Mouse (Mus musculus): ENCODE data around the gene Prkar1a. TPM values are rescaled to one million over a fixed set of nuclear protein-coding genes. Genes with fewer than 3 reads are reported as not detected.

Gene Prkar1a
- total RNA-seq, 2 experiments from 2014 or later = 629 to 659 TPM

DNA sequence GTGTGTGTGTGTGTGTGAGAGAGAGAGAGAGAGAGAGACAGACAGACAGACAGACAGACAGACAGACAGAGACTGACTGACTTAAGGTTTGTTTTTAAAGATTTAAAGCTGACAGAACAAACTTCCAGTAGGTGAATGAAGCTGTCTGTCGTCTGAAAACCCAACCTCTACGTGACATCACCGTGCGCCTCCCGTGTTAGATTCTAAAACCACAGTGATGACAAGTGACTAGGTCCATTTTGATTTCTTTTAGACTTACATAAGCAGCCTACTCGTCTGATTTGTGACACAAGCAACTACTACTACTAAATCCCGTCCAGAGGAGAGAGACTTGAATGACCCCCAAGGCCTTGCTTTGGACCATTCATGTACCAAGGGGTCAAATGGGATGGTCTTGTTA lies 24.5 kb downstream of the Prkar1a start:
- DNase-seq = no peak

DNA sequence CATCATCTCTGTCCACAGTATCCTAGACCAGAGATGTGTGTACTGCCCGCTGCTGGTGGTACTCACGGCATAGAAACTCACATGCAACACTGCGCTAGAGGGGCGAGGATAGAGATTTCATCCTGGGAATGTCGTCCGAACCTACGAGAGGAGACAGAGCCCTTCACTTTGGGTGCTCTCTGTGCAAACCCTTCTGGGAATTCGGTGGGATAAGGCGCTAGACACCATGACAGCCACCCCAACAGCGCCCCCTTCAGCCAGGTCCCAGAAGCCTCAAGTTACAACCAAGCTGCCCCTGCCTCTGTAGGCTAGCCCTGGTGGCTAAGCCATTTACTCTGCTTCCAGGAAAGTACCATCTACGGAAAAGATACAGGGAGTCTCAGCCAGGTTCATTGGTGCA lies 25.3 kb downstream of the Prkar1a start:
- no peak for DNase-seq

DNA sequence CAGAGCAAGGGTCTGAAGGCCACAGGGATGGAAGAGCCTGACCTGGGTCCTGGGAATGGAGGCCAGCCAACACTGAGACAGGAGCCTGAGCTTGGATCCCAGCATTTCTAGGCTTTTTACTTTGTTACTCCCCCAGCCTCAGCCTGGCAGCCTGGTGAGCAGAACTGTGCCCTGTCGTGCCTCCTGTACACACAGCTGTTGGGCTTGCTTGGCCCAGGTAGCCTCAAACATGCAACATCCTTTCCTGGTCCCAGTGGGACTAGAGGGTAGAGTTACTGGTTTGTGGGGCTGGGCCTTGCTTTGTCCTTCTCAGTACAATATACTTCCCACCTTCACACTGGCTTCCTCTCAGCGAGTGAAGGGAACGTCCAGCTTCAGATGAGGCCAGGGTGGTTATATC lies 26.0 kb downstream of the Prkar1a start:
- DNase-seq = no peak

DNA sequence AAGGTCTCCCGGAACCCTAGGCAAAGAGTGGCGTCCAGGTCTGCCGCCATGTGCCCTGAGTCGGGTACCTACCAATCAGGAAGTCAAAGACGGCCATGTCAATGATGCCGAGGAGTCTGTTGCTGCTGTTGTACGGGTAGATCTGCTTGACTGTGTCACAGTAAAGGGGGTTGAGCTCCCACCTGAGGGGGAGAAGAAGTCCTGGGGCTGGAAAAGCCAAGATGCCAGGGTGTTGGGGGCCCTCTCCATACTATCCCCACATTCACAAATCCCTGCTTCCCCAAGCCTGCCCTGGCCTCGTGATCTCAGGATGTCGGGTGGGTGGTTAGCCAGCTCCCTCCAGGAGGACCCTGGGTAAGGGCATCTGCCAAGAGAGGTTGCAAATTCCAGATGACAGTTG lies 26.6 kb downstream of the Prkar1a start:
- no peak for DNase-seq

DNA sequence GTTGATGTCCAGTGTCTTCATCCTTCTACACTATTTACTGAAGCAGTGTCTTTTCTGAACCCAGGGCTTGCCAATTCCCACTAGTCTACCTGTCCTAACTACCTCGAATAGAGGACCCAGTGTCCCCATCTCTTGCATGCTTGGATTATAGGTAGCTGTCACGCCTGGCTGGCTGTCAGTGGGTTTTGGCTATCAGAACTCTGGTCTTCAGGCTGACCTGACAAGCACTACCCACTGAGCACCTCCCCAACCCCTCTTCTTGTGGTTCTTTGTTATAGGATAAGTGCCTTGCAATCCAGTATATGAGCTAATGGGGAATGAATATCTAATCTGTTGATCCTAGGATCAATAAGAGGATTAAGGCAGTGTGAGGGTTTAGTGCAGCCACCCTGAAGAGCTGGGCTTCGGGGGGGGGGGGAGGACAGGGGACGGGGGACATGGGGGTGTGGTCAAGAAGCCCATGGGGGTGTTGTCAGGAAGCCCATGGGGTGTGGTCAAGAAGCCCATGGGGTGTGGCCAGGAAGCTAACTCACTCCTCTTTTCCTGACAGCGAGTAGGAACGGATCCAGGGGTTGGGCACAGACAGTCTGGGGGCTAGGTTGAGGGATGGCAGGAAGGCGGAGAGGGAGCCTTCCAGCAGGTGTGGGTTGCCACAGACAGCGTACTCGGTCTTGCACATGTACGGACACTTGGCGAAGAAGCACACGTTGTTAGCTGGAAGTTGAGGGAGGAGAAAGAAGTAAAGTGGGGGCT lies 27.6 kb downstream of the Prkar1a start:
- DNase-seq = no peak

DNA sequence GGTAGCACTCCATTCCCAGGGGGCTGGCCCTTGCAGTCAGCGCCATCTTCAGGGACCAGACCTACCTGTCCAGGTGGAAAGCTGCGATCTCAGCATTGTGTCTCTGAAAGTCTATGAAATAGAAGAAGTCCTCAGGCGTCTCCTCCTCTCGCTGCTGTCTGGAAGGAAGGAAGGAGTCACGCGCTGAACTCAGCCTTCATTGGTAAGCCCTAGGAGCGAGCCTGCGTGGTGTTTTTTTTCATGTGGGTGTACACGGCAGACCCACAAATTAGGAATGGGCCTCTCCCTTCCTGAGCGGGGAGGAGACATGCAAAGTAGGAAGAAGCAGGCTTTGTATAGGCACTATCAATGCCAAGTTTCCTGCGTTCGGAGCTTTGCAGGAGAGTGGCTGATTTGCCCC lies 29.1 kb downstream of the Prkar1a start:
- DNase-seq = no peak

DNA sequence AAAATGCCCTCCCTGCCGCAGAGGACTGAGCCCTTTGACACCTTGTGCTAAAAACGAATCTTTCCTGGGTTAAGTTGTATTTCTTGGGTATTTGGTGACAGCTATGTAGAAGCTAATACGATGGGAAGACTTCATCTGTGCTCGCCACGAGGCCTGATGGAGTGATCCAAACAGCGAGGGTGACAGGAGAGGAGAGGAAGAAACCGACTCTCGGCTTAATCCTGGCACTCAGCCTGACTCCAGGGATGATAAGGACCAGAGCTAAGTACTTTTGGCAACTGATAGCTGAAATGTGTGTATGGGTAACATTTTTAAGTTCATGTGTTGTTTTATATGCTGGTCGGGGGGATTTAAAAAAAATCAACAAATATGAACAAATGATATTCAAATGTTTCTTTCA lies 31.7 kb downstream of the Prkar1a start:
- DNase-seq = peak; percentile 52

DNA sequence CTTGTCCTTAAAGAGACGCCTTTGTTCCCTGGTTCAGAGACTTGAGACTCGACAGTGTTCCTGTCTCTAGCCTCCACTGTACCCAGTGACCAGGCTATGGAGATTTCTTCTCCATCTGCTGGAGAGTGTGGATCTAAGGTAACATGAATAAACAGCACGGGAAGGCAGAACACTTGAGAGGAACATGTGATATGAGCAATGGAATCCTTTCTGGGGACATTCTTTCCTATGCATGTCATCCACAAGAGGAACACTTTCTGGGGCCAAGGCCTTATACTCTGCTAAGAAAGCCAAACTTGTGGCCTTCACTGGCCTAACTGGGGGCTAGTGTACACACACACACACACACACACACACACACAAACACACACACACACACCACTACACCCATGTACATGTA lies 32.4 kb downstream of the Prkar1a start:
- DNase-seq = no peak

DNA sequence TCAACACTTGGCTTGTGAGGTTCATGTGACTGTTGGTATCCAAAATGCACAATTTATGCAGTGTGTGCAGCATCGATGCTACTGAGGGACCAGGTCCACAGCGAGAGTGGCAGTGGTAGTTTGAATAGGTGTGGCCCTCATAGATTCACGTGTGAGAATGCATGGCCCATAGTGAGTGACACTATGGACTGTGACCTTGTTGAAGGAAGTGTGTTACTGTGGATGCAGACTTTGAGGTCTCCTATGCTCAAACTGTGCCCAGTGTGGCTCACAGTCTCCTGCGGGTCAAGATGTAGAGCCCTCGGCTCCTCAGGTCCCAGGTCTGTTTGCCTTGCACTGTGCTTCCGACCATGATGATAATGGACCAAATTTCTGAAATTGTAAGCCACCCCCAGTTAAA lies 33.0 kb downstream of the Prkar1a start:
- no peak for DNase-seq

DNA sequence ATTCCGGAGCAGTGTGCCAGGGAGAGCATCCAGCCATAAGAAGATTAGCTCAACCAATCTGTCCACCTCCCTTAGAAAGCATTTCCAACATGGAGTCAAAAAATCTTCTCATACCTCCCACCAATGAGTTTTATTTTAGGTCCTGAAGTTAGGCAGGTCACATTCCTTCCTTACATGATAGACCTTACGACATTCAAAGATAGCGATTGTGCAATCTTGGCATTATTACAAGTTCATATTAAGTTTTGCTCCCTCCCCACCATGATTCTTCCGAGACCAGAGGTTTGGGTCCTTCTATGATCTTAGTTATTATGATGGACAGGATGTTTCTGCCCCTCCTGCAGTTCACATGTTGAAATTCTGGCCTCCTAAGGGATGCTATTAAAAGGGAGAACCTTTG lies 40.3 kb downstream of the Prkar1a start:
- no peak for DNase-seq

DNA sequence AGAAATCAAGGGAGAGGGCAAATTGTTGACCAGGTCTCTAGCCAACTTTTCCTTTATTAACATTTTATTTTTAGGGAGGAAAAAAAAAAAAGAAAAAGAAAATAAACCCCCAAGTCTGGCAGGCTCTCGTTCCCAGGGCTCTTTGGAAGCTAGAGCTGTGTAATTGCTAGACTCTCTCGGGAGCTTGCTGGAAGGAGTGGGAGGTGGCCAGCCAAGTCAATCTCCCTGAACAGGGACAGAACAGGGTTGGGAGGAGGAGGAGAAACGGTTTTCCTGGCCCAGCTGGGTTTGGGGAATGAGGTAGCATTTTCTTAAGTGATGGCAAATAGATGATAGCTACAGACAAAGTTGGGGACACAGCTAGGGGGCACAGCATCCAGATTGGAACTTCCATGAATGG lies 43.5 kb downstream of the Prkar1a start:
- DNase-seq = peak; percentile 55

DNA sequence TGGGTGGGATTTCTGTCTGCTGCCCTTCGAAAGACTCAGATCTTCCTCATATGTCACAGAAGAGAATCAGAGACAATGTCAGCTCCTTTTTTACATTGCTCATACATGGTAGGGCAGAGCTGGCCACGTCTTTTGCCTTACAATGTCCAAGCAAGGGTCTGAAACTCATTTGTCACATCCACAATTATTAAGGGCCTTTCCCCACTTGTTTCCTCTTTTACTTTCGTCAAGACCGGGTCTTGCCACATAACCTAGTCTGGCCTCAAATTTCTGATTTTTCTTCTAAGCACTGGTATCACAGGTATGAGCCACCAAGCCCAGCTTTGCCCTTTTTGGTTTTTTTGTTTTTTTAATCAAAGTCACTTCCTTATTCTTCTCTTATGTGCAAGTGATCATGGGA lies 47.3 kb downstream of the Prkar1a start:
- no peak for DNase-seq

DNA sequence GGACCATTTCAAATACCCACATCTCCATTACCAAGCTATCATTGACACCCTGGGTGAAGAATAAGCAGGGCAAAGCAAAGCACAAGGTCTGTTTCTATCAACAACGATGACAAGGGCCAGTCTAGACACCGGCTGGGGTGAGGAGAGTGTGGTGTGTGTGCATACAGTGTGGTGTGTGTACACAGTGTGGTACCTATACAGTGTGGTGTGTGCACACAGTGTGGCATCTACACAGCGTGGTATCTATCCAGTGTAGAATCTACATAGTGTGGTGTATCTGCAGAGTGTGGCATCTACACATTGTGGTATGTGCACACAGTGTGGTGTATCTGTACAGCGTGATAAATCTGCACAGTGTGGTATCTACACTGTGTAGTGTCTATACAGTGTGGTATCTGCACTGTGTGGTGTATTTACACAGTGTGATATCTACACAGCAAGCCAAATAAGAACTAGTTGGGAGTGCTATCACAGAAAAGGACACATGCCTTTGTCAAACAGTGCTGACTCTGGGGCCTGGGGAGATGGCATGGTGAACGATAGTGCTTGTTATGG lies 48.0 kb downstream of the Prkar1a start:
- no peak for DNase-seq

DNA sequence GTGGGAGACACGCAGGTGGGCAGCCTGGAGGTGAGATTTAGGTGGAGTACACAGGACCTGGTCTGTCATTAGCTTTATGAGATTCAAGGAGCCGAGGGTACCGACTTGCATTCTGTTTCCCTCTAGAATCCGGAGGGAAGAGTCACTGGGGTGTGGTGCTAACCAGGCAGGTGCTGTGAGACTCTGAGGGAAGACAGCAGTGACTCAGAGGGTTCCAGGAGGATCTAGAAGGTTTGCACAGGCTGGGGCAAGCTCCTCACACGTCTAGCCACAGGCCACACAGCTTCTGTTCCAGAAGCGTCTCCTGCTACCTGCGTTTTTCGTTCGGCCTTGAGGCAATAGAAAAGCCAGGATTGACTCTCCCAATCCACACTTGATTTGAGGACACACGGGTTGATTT lies 49.5 kb downstream of the Prkar1a start:
- DNase-seq = no peak

DNA sequence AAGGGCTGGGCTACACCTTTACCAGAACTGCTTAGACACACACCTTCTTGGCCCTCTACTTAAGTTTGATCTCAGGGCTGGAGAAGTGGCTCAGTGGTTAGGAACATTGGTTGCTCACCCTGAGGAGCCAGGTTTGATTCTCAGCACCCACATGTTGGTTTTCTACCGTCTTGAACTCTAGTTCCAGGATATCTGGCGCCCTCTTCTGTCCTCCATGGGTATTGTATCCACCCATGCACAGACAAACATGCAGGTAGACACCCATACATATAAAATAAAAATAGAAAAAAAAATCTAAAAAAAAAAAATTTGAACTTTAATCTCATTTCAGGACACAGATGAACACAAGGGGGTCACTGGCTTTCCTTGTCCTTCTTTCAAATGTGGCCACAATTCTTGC lies 50.6 kb downstream of the Prkar1a start:
- DNase-seq = no peak

DNA sequence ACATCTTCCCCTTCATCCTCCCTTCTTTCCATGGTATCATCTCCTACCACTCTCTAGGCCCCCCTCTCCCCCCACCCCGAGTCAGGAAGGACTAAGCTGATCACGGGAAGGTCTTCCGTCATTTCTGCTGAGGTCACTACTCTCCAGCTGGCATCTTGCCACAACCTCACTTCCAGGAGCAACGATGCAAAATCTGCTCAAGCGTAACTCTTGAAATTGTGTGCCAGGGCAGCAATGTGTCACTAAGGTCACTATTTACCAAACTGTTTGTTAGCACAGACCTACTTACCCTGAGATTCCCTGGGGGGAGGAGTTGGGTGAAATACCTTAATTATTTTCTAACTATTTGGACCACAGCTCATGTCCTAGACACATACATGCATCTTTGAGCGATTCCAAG lies 51.6 kb downstream of the Prkar1a start:
- DNase-seq = peak; percentile 57

DNA sequence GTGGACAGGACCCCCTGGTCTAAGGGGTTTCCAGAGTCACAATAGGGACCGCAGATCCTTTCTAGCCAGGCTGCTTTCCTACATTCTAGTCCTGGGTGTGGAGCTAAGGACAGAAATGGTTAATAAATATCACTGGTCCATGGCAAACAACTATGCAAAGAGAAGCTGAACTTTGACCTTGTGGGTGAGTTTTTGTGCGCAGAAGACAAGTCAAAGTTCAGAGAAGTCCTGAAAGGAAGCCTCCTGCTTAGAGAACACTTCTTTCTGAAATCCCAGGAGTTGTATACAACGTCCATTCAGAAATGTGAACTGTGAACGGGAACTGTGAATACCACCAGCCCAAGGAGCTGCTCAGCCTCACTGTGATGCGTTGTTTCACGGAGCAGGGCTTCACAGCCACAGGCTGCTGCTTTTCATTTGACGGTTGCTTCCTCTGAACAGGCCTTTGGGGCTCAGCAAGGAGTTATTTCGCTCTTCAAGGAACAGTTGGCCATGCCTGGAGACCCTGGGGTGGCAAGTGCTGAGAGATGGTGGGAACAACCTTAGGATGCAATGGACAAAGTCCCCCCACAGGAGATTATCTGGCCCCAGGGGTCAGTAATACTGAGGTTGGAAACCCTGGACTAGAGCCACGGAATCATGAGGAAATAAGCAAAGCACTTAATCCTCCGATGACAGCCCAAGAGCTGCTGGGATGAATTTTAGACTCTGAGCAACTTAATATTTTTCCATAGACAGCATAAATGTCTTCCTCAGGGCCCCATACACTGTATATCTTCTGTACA lies 53.0 kb downstream of the Prkar1a start:
- DNase-seq = no peak

DNA sequence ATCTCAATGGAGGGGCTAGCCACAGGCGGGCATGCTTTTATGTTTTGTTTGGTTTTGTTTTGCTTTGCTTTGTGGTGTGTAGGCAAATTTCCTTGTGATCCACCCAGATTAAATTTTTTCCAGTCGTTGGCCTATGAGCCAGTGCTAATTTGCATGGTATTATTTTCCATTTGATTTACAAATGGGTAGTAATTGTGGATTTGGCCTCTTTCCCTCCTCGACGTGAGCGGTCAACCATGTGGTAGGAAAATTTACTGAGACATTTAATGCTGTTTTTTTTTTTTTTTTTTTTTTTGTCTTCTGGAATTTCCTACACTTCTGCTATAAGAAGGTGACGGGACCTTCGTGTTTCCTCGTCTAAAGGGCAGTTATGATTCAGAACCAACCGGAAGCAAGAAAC lies 54.6 kb downstream of the Prkar1a start:
- DNase-seq = no peak

DNA sequence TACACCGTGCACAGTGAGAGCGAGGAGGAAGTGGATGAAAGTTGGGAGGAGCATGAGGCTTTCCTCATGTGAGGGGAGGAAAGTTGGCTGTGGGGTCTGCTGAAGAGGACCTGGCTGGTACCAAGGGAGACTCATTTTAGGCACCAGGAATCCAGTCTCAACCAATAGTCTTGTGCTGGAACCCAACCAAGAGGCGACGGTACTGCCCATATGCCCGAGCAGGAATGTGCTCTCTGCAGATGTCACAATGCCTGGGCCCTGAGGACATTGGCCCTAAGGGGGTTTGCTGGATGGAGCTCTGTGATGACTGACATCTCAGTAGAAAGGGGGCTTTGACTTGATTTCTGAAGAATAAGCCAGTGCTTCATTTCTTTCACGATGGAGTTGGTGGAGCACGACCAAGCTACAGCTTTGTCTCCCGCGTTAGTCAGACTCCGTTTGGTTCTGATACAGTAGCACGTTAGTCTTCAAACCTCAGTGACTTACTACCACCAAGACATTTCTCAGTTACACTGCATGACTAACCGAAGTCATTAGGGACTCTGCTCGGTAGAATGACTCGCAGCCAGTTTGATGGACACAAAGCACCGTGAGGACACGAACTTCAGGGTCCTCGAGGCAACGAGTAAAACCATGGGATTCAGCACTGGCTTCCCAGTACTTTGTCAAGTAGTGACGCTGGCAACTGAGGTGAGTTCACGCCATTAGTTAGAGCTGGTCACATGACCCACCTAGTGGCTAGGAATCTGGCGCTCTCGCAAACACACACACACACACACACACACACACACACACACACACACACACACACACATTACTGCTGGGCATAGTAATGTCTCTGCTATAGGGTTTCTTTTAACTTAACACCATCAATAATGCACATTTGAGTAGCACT lies 55.4 kb downstream of the Prkar1a start:
- DNase-seq = no peak

DNA sequence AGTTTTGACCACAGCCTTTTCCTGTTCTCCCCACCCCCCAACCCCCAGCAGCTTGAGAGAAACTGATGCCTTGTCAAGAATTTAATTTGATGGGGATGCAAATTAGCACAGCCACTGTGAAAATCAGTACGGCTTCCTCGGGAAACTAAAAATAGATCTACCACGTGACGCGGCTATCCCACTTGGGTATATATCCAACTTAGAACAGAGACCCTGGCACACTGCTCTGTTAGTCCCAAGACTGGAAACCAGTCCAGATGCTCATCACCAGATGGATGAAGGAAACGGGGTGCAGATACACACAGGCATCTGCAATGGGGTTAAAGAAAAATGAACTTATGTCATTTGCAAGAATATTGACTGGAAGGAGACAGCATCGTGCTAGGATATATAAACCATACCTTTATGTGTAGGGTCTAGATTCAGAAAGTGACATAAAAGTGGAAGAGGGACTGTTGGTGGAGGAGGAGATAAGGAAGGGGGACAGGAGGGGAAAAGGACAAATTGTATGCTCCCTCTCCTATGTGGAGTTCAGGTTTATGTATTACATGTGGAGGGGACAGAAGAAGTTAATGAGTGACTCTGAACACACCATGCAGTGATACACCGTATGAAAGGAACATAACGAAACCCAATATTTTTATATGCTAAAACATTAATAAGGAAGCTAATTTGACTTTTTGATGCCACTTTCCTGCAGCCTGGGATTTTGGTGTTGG lies 56.3 kb downstream of the Prkar1a start:
- DNase-seq = no peak

DNA sequence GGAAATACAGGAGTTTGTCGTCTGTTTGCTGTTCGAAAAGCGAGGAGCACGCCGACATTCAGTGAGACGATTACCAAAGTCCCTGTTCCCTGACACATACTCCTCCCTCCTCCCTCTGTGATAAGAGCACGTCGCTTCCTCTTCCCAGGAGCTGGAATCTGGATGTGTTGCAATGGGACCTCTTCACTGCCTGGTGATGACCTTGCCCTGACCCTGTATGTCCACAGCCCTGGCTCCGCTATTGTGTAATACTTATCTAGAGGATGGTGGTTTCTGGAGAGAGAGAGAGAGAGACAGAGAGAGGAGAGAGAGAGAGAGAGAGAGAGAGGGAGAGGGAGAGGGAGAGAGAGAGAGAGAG lies 56.8 kb downstream of the Prkar1a start:
- DNase-seq = no peak

DNA sequence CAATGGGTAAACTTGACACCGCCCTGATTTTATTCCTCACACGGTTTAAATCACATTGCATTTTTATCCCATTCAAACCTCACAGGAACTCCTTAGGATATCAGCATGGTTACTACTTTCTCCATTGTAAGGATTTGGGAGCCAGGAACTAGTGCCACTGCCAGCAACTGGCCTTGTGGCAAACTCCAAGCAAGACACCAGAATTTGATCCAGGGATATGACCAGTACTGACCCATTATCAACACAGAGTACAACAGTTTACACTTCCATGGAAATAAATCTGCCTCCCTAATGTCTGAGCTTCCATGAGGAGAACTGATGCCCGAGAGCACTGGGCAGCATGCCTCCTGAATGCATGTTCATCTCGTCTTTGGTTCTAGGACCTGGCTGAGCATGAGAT lies 57.4 kb downstream of the Prkar1a start:
- DNase-seq = no peak

All from heart, postnatal 4 days (tissue).